Mouse (Mus musculus) layer of hippocampus, postnatal 14 days (tissue): ENCODE results near the gene Wdr27. TPM values are rescaled to one million over a fixed set of nuclear protein-coding genes. Genes with fewer than 3 reads are reported as not detected.

Experiments
- DNase-seq, 2 experiments: peaks; one replicate each; pipeline ENCODE4 v3.0.0; 2021 to 2022; ENCODE audit warnings: low spot score in 2 of 2, mixed read lengths in 1 of 2
- total RNA-seq, 2 experiments: library from RNA; stranded (reverse); gene quantifications; 2 replicates each; pipeline ENCODE4 v1.2.3; 2021

Wdr27 gene
- total RNA-seq, 2 experiments from 2014 or later = 4.1 to 4.9 TPM

DNA sequence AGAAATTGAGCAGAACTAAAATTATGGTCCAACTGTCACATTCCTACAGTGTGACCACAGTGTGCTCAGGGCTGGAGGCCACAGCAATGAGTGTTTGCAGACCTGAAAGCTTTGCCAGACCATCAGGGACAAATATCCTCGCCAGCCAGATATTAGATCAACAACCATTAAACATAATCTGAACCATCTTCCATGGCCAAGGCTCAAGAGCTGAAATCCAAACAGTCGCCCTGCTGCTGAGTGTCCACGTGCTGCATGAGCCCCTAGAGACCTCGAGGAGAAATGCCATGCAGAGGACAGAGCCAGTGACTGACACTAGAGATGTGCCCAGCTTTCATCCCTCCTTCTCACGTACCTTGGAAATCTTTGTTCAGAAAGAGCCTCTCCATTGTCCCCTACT, 96.1 kb downstream of the Wdr27 start:
- DNase-seq = no peak

DNA sequence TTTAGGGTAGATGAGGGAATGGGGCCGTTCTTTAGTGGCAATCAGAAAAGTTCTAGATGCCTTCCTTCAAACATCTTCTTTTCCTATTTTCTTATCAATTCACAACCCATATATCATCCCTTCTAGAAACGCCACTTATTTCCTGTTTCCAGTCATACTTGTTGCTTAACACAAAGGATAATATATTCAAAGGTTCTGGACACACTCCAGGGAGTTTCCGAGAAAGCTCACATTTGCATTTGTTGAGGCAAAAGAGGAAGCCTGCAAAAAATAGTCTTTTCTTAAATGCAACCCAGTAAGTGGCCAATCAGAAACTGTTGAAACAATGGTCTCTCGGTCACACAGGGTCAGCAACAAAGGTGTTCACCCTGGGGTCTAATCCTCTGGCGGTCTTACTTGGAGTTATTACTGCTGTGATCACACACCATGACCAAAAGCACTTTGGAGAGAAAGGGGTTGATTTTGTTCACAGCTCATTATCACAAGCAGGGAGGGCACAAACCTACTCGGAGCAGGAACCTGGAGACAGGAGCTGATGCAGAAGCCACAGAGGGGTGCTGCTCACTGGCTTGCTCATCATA, 116.2 kb downstream of the Wdr27 start:
- DNase-seq = peak in 1 of 2 experiments; percentile 24

DNA sequence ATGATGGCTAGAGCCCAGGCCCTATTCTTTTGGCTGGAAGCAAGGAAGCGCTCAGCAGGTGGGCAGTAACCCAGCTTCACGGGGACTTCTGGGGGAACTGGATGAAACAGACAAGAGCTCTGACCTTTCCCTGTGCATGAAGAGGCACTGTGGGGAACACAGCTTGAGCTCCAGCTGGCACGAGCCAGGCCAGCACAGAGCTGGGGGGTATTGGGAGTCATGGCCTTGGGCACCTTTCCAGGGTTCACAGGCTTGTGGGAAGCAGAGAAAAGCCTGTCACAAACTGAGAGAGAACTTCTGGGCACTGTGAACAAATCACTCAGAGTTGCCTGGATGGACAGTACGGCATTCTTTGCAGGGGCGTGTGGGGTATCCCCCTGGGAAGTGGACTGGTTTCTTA, 118.0 kb downstream of the Wdr27 start:
- peak in 1 of 2 experiments; percentile 10 for DNase-seq

DNA sequence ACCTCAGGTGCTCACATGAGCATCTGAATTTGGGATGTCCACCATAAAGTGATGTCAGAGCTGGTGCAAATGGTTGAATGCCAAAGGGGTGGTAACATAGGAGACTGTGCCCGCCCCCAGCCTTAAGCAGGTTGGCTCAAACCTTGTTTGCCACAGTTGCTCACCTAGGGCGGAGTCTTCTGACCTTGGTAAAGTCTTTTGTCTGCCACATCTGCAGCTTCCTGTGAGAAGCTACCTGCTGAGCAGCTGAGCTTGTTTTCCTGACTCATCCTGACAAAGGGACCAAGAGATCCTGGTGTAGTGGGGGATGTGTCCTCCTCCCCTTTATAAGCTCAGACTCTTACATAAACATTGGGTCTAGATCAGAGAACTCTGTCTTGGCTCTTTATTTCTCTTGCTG, 125.0 kb downstream of the Wdr27 start:
- DNase-seq = no peak

DNA sequence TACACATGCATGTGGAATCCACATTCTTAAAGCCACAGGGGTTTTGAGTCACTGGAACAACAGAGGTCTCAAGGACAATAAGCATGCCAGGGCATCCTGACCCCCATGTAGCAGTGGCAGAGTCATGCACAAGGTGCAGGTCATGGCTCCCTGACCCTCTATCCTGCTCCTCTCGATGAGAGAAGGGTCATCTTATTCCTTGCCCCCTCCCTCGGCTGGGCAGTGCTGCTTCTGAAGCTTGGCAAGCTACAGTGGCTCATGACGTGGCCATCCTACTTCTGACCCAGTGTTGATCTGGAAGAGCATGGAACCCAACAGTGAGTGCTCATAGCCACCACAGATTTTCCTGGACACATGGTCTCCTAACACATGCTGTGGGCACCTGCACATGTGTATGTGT, 126.9 kb downstream of the Wdr27 start:
- no peak for DNase-seq

DNA sequence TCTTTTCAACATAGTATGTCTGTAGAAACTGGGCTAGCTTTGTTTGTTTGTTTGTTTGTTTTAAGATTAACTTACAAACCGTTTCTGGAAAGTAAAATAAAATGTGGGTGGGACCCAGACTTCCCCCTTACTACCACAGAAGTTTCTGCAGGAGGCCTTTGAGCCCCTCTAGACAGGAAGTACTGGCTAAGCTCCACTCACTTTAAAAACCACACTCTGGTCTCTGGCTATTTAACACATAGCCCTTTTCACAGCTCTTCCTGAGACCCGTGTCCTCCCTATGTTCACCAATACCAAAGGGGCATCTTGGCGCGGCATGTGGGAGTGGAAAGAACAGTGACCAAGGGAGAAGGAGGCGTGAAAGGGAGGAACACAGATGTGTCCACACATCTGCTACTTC, 127.7 kb downstream of the Wdr27 start:
- no peak for DNase-seq

DNA sequence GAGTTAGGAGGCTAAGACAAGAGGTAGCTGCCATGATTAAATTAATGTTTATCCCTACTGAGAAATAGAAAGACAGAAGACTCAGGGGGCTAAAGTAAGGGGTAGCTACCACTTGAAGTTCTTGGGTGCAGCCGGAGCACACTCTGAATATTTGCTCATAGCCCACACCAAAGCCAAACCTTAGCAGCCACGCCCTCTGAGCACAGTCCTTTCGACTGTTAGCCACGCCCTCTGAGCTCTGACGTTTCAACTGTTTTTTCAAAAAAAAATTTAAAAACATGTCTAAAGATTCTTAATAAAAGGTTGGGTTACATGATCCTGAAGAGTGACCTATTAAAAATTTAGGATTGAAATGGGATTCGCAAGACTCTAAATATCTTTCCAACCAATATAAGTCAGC, 130.3 kb downstream of the Wdr27 start:
- no peak for DNase-seq

DNA sequence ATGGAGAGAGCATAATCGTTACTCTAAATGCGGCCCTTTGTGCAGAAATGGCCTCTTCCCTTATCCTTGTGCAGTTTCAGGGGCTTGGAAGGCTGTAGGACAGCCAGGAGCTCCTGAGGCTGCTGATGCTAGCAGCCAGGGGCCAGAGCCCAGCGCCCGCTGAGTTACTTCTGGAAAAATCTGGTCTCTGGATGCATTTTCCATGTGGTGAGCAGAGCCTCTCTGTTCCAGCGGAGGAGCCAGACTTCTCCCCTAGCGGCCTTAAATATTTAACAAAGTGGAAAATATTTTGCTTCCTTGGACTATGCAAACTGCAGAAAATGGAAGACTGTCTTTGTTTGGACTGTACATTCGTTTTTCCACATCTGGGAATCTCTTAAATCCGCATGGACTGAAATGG, 130.9 kb downstream of the Wdr27 start:
- no peak for DNase-seq

DNA sequence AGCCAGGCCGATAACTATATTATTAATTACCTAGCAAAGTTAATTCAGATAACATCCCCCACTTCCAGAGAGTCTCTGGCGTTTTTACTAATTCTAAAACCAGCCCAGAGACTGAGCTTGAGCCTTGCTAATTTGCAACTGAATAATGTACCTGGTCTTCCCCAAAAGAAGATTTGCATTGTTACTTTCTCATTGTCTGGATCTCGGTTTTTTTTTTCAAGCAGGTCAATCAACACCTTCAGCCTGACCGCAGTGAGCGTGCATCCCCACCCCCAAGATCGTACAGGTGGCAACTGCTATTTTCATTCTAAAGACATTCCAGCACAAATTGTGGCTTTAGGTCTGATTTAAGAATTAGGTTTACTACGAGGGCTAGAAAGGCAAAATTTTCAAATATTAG, 136.2 kb downstream of the Wdr27 start:
- no peak for DNase-seq

DNA sequence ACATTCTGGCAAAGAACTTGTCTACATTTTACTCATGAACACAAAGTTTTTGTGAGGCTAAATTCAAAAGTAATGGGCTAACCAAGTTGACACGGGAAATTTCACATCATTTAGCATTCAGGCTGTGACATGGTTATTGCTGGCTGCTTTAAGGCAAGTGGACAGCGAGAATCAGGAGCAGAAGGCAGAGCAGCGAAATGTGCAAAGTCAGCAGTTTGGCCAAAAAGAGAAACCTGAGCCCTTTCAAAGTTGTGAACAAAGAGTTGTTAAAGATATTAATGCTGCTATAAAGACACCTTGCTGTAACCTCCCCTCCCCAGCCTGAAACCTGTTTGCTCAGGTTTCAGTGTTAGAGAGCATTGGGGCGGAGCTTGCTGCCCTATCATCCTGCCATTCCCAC, 143.7 kb downstream of the Wdr27 start:
- DNase-seq = no peak

DNA sequence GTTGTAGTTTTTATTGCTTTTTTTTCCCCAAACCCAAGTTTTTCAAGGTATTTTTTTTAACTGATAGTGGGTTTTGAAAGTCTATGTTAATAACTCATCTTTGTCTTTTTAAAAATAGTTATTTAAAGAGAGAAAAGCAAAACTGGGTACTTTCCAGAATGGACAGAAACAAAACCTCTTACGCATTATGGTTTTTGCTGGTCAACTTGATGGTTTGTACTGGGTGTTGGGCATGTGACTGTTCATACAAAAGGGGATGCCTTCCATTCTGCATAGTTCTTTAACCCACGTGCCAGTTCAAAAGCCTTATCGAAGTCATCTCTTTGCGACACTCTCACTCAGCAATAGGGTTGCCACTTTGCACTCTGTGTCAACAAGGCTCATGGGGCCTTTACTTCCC, 147.9 kb downstream of the Wdr27 start:
- DNase-seq = no peak

DNA sequence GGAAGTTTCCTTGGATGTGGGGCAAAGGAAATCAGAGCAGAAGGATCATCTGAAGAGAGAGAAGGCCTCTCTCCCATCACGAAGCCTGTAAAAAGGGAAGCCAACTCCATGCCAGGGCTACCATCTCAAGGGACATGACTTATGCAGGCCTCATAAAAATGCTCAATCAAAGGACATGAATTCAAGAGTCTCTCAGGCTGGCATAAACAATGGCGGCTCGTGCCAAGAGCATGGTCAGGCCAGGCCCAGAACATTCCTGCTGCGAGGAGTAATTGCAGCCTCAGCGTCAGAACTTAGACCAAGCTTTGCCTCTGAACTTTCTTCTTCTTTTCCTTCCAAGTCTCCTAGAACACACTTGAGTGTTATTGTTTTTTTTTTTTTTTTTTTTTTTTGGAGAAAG, 163.6 kb downstream of the Wdr27 start:
- DNase-seq = peak in 1 of 2 experiments; percentile 16

DNA sequence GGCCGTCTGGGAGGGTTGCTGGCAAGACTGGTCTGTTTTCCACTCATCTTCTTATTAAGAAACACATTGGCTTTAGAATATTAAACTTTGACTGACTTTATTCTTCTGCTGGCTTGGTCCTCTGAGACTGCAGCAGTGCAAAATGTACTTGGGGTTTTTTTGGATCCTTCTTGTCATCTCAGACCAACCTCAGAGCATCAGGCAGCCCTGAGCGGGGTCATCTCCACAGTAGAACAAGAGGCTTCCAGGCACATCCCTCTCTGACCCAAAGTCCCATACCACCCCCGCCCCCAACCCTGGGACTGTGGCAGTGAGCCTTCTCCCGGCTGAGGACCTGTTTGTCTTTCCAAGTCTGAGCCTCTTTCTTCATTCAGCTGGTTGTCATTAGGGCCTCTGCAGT, 171.6 kb downstream of the Wdr27 start:
- no peak for DNase-seq

DNA sequence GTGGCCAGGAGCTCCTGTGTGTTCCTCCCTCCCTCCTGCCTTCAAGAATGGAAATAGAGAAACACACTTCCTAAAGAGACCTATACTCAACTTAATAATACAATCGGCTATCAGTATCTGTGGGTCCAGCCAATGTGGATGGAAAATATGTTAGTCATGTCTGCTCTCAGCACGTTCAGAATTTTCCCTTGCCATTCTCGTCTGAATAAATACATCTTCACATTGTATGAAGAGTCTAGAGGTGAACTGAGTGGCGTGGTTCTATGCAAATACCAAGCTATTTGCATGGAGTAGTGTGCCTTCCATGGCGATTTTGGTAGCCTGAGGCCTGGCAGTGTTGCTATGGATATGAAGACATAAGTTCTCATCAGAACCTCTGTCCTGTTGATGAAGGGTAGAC, 172.6 kb downstream of the Wdr27 start:
- DNase-seq = no peak

Other genes starting within 250 kb of the Wdr27 start
- 1 to 10 TPM; 3.6 to 3.8 TPM for gene Thbs2, start 248.9 kb downstream of the Wdr27 start, total RNA-seq
- 10 to 100 TPM; 18.5 to 18.8 TPM for gene 1600012H06Rik, start within 50 bp of the Wdr27 start, total RNA-seq
- 10 to 100 TPM; 59.1 to 61.7 TPM for gene Phf10, start 18.1 kb upstream of the Wdr27 start, total RNA-seq
- gene 9030025P20Rik, start 35.3 kb upstream of the Wdr27 start, total RNA-seq = 1 to 10 TPM; 6.0 to 7.1 TPM
- not detected for gene Gm3417, start 35.6 kb upstream of the Wdr27 start, total RNA-seq
- 1 to 10 TPM; 3.3 TPM for gene Gm3435, start 67.0 kb upstream of the Wdr27 start, total RNA-seq
- gene Ermard, start 98.0 kb upstream of the Wdr27 start, total RNA-seq = 10 to 100 TPM; 62.2 to 64.7 TPM
- 1 to 10 TPM in 1 of 2 experiments, not detected in 1; 1.0 TPM for gene Tcte3, start 98.3 kb upstream of the Wdr27 start, total RNA-seq
- 1 to 10 TPM; 6.6 to 6.8 TPM for gene Gm3448, start 98.4 kb upstream of the Wdr27 start, total RNA-seq